Mouse (Mus musculus) MN1 (cell line): ENCODE results near the gene Spag6.

Source experiments
- DNase-seq: peaks from one replicate; pipeline ENCODE4 v3.0.0-alpha.2; 2016; ENCODE audit warnings: low spot score

Gene Spag6

DNA sequence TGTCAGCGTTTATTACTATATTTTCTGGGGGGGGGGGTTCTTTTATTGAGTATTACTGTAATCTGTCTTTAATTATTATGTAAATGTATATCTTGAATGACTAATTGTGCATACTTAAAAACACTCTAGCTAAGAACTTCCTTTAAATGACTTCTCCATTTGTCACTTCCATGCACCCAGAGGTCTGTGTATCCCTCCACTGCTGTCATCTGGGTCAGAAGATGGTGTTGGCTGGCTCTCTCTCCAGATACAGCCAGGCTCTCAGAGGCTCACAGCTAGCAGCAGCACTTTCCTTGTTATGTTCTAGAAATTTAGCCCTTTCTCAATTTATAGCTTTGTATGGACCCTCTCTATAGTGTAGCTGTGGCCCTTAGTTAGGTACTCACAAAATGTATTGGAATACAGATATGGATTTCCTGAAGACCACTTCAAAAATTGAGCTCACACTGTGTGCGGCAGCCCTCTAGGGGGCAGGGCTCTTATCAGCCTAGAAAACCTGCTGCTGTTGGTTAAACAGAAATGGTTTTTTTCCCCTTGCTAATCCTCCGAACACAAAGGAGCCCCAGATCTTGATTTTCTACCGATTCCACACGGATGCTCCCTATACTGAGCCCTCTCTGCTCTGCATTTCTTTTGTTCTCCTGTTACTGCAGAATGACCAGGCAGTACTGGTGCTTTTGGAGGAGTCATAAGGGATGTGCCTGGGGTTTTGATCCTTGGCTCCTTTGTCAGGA lies 40.7 kb downstream of the Spag6 start:
- no peak for DNase-seq

DNA sequence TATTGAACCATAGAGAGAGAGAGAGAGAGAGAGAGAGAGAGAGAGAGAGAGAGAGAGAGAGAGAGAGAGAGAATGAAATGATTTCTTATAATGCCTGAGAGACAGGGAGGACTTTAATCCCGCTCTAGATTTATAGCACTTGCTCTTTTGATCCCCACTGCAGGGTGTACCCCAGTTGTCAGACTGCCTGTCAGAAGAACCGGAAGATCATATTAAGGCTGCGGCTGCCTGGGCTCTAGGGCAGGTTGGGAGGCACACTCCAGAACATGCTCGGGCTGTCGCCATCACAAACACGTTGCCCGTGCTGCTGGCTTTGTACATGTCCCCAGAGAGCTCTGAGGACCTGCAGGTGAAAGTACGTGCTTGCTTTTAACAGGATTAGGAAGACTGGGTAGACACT lies 43.2 kb downstream of the Spag6 start:
- DNase-seq, result no peak

DNA sequence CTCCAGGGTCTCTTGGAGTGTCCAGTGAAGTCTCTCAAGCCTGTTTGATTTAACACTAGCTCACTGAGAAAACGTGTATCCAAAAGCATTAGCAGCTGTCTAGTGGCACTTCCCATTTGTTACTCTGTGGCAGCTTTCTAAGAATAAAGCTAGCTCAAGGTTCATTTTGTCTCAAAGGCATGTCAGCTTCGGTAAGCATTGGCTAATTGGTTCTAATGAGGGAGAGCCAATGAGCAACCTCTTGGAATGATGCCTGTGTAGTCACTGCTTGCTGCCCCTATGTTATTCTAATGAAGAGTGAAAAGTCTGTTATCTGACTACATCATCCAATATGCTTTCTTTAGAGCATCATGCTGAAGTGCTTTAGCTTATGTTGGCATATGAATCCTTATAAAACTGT lies 45.4 kb downstream of the Spag6 start:
- DNase-seq, result no peak

DNA sequence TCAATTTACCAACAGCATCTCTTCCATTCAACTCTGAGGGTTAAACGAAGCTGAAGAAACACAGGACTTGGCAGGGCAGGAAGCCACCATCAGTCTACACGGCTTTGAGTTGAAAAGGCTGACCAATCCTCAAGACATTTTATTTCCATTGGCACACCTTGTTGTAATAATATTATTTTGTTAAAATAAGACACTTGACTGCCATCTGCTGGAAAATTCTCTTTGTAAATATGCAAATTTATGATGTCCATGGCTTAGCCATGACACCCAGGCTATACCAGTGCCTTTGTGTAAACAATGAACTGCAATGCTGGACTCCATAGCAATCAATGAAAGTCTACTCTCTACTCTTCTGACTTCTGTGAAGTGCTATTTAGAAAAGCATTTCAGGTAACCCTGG lies 62.3 kb downstream of the Spag6 start:
- peak; percentile 66 for DNase-seq

DNA sequence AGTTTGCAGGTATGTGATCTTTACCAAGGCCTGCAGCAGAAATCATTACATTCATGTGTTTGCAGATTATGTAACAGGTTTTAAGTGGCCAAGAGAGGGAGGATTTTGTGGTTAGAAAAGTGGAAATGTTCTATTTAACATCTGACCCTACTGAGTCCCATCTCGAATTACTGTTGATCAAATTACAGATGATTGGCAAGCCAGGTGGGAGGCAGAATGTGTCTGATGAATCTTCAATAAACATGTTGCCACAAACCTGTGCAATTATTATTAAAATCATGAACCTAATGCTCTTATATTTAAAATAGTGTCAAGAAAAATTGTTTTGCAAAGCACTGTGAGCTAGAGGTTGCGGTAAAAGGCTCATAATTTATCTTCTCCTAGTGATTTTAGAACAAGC lies 71.0 kb downstream of the Spag6 start:
- DNase-seq, result no peak

DNA sequence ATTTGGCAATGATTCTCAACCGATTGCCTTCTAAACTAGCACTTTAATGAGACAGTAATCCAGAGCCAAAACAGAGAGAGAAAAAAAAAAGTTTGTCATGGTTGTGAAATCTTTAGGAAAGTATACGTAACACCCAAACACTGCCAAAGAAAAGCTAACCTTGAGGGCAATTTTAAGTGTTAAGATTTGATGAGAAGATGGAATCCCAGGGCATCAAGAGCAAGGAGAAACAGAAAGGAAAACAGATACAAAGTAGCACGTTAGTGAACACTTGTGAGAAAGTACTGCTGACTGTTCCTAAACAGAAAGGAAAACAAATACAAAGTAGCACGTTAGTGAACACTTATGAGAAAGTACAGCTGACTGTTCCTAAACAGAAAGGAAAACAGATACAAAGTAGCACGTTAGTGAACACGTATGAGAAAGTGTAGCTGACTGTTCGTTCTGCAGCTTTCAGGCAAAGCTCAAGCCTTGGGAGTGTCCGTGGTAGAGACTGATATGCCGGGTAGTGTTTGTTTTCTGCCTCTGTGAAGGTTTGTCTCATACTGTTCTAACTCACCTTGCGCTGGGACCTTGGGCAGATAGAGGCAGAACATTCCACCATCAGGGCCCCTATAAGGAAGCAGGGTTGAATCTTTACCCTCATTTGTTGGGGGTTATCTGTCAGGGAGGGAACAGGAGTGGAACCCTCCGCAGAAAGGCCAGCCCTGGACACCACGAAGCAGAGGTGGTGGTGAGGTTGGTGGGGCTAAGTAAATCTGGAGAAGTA lies 71.8 kb downstream of the Spag6 start:
- peak; percentile 31 for DNase-seq

DNA sequence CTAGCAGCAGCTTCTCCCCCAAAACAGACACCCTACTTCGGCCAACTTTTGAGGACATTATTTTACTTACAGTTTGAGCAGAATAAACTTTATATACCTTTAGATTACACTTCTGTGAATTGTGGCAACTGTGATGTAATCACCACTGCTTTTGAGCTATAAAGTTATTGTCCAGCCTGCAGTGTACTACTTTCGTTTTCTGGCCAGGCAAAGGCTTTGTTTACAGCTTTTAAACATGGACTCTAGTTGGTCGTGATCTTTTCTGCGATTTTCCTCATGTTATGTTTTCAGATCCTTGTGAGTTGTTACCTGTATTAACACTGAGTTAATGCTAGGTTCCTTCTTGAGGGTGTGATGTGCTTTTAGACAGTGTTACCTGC lies 72.6 kb downstream of the Spag6 start:
- peak; percentile 54 for DNase-seq

DNA sequence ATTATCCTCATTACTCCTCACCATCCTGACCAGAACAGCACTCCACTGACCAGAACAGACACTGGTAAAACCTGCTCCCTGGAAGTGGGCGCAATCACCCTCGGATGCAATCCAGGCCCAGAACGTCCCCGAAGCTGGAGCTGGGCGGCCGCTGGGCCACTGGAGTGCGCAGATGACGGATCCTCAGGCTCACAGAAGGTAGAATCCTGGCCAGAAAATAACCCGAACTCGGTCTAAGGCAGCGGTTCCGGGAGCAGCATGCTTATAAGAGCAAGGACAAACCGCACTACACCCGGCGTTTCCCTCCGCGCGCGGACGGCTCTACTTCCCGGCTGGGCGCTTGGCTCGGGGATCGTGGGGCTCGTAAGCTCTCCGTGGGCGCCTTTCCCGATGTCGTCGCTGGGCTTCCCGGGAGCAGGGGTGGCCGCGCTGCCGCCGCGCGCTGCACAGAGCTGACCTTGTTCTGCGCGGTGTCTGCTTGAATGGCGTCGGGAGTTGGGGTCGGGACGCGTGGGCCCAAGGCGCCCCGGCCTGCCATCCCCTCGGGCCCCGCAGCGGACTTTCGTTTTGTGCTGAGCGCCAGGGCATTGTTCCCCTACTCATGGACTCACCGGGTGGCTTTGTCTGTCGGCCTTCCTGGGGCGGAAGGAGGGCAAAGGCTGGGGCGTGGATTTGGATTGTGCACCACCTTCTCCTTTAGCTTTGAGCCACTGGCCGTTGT lies 73.1 kb downstream of the Spag6 start:
- DNase-seq, result peak; percentile 91

DNA sequence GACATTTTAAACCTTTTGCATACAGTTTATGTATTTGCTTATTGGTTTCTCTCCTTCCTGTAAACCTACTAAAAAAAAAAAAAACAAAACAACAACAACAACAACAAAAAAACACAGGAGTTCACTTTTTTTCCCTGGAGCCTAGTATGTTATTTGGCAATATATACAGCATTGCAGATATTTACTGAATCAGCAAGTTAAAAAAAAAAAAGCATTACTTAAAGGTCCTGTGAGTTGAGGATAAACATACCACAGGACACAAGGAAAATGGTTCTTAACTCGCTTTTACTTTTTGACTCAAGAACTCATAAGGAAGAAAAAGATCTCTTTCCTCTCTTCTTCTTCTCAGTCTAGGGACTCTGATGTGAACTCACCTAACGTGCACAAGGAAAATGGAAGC lies 74.6 kb downstream of the Spag6 start:
- DNase-seq, result no peak

DNA sequence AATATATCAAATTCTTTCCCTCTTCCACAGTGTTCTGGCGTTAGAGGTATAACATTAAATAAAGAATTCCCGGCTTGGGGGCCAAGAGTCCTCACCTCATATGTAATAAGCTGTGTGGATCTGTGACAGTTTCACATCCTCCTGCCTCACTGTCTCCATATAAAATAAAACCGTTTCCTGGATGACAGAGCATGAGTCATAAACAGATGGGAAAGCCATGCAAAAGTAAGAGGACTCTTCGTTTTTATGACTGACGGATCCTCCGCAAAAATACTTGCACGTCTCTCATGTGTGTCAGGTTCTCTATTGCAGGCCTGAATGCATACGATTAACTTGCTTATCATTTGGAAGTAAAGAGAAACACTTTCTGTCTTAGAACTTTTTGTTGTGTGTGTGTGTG lies 78.6 kb downstream of the Spag6 start:
- no peak for DNase-seq

DNA sequence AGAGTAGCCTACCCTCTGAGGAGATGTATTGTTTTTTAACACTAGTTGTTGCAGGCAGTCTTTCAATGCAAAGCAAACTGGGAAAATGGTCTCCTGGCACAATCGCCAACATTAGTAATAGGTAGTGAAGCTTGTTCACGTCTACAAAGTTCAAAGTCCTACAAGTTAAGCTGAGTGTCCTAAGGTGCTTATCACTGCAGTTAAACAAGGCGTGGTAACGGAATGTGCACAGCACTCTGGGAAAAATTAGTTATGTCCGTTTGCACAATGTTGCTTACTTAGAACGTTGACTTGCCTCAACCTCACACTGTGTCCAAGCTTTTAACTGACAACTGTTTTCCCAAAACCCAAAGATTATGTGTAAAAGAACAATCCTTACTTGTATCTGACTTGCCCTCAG lies 80.5 kb downstream of the Spag6 start:
- DNase-seq, result no peak

DNA sequence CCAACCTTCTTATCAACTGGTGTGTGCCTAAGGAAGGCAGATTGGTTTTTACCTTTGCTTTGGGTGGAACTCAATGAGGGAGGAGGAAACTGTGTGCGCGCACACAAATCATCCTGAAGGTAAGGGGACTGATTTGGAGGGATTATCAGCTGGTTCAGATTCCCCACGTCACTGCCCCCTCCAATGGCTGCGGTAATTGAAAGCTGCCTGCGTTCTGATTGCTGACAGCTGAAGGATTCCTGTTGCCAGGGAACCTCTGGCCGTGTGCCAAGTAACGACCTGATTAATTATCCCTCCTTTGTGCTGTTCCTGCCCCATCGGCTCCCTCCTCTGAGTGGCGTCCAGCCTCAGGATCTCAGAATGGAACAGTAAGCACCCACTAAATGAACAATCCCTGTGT lies 84.4 kb downstream of the Spag6 start:
- peak; percentile 61 for DNase-seq

DNA sequence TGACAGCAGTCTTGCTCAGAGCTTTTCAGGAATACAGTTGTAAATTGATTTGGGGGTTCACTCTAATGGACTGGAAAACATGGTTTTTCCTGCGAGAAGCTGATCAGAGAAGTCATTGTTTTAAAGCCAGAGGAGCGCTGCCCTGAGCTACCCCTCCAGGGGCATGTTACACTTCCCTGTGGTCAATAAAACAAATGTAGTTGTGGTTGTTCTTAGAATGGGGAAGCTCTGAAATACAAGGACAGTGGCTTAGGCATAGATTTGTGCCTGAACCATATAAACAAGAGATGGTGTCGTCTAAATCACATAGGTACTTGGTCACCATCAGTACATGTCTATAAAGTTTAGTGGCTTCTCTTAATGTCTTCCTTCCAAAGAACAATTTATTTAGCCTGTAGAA lies 86.0 kb downstream of the Spag6 start:
- no peak for DNase-seq

DNA sequence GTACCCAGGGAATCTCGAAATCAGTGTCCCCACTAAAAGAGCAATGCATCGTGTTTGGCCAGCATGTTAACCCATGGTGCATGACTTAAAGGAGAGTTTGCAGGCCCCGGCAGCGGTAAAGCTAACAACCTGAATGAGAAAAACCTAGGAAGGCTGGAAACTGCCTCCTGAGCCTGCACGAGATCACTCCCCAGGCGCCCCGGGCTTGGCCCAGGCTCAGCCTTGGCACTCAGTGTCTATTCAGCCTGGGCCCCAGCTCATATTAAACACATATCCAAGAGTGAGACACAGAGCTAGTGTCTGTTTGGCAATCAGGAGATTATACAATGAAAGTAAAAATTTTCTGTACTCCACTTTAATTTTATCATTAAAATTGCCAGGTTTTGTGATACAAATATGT lies 87.5 kb downstream of the Spag6 start:
- DNase-seq, result no peak

DNA sequence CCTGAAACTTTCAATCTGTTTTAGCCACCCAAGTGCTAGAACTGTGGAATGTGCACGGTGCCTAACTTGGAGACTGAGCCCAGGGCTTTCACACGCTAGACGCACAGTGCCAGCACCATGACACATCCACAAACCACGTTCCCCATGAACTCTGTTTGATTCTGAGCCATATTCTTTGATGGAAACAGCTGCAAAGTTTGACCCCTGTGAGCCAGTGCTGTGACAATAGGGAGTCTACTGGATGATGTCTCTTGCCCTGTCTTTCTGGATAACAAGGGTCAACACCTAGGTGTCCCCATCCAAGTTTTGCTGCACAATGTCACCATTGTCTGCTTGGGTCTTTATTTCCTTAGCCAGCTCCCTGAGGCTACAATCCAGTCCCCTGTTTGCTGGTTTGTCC lies 100.4 kb downstream of the Spag6 start:
- no peak for DNase-seq

DNA sequence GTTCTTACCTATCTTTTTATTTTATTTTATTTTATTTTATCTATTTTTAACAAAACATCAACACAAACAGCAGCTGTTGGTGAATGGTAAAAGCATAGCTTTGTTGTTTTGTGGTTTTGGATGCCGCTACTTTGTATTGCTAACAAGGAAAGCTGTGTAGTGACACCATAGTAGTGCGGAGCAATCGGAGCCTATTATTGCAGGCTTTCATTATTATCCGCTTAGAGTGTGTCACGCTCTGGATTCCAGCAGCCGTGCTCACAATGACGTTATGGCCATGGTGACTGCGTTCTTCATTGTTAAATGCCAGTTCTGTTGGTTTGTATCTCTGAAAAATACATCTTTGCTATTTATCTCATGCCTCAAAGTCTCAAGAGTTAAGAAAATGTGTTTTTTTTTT lies 103.9 kb downstream of the Spag6 start:
- no peak for DNase-seq

DNA sequence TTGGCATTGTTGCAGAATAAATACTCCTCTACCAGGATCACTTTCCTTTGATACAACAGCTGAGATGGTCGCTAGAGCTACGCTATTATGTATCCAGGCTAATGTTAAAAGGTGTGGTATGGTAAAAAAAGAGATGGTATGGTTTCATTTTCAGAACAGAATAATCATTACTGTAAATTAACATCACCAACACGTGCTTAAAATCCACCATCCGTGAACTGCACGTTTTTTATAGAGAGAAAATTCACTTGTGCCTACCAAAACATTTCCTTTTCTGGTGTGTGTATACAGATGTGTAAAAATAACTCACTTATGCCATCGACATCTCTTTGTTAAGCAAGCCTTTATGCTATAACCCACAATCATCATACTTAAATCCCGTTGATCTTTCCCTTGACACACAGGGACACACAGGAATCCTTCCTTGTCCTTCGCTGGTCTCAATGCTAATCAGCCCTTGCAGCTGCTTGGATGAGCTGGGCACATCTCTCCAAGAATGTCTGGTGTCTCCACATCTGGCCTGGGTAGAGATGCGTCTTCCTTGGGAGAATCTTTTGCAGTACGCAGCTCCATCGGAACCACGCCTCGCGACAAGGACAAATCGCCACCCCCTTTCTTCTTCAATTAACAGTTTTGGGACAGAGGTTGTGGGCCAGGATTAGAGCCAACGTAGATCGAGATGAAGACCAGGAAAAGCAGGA lies 105.6 kb downstream of the Spag6 start:
- no peak for DNase-seq
